Mouse (Mus musculus) liver, embryonic 14.5 days (tissue): ENCODE results near the gene Pnmal2.

Experiments
- CTCF ChIP-seq: IDR thresholded peaks from 2 replicates; pipeline ENCODE4 v1.5.1; 2016; ENCODE audit warnings: antibody characterized with exemption, low read depth, control low read depth
- EP300 ChIP-seq: IDR thresholded peaks from 2 replicates; pipeline ENCODE4 v1.6.1; 2016; ENCODE audit warnings: antibody characterized with exemption, low read depth

GRCm38 (mm10) chr7:16912360-16912759 lies 32.1 kb upstream of the Pnmal2 start:
- no peak for TF ChIP-seq CTCF
- TF ChIP-seq EP300: no peak
